Mouse (Mus musculus) E14TG2a.4 (cell line): ENCODE data around the gene Ksr1.

Source experiments
- H3K27me3 ChIP-seq: 2 replicates; pipeline ENCODE4 v1.6.1; 2014; ENCODE audit warnings: low read length, control low read depth; ENCODE audit not compliant: insufficient read depth
- H3K36me3 ChIP-seq: 2 replicates; pipeline ENCODE4 v1.6.1; 2014; ENCODE audit warnings: low read length, control low read depth; ENCODE audit not compliant: insufficient read depth
- H3K4me1 ChIP-seq: replicated peaks from 2 replicates; pipeline ENCODE4 v1.6.1; 2014; ENCODE audit warnings: low read depth, low read length, control low read depth
- H3K4me3 ChIP-seq: replicated peaks from 2 replicates; pipeline ENCODE4 v1.5.1; 2014; ENCODE audit warnings: mild to moderate bottlenecking, low read length
- H3K9me3 ChIP-seq: 2 replicates; pipeline ENCODE4 v1.6.1; 2014; ENCODE audit warnings: low read length, control low read depth
- CTCF ChIP-seq: conservative IDR thresholded peaks from 2 replicates; pipeline ENCODE4 v1.5.1; 2014; ENCODE audit warnings: low read length
- NANOG ChIP-seq: IDR thresholded peaks from 2 replicates; pipeline ENCODE4 v1.6.1; 2014; ENCODE audit warnings: borderline replicate concordance, low read length, mixed read lengths
- POU5F1 ChIP-seq: IDR thresholded peaks from 2 replicates; pipeline ENCODE4 v1.6.1; 2014; ENCODE audit warnings: low read length, borderline replicate concordance

Gene Ksr1

DNA sequence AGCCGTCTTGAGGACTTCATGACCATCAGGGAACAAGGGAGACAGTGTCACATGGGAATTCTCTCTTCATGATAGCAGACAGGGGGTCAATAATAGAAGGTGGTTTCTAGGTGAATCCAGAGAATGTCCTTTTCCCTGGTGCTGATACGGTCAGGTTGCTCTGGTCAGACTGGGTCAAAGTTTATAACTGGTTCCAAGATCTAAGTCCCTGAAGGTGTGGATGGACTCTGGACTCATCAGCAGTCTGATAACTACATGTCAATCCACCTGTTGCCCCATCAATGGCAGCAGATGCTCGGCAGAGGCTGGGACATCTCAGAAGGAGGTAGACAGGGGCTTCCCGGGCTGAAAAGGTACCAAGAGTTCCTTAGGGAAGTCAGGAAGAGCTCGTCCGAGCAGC, 37.2 kb upstream of the Ksr1 start:
- H3K36me3 ChIP-seq: no peaks in the 10 kb centered on the region

DNA sequence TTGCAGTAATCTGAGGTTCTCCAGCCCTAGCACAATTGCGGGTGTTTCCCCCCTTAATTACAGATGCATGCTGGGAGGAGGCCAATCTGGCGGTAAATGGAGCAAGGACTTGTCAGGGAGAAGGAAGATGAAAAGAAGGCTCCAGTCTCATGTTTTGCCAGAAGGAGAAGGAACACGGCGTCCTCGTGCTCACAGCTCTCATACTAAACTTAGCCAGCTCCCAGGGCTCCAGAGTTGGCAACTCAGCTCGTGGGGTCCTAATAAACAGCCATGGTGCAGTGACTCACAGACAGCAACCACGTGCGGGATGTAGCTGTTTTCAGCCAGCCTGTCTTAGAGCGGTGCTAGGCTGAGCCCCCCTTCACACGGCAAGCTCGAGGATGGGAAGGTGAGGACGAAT, 36.7 kb upstream of the Ksr1 start:
- no peak for TF ChIP-seq NANOG
- no peak for TF ChIP-seq CTCF
- TF ChIP-seq POU5F1: no peak

More for the DNA sequence above, 37.2 kb upstream of the Ksr1 start:
- Histone ChIP-seq H3K9me3 (no peaks in the 10 kb centered on the region), H3K4me1 (peaks cover 8% of the 10 kb centered on the region), H3K27me3 (peaks cover 16% of the 10 kb centered on the region; the same call in 1 of the 2 replicates), H3K4me3 (no peak overlapping the region)
- TF ChIP-seq CTCF (no peak), NANOG (no peak), POU5F1 (no peak)

DNA sequence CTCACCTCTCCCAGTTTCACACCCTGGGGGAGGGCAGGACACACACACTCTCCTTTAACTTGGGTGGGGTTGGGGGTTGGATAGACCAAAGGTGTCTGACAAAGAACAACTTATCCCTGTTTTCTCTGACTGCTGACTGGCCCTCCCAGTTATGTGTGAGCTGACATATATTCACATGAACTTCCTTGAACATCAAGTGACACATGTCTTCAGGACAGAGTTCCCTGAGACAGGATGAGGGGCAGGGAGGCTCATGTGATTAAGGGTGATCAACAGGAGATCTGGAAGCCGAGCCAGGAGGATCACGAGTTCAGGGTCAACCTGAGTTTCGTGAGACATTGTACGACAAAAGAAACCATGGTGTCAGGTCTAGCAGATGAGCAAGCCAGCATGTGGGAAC, 35.7 kb upstream of the Ksr1 start:
- Histone ChIP-seq H3K4me3 (no peak overlapping the region), H3K27me3 (peaks cover 16% of the 10 kb centered on the region; the same call in 1 of the 2 replicates), H3K36me3 (no peaks in the 10 kb centered on the region), H3K9me3 (no peaks in the 10 kb centered on the region), H3K4me1 (peaks cover 8% of the 10 kb centered on the region)
- TF ChIP-seq POU5F1: no peak
- TF ChIP-seq CTCF: no peak
- TF ChIP-seq NANOG: no peak

More for the DNA sequence above, 36.7 kb upstream of the Ksr1 start:
- no peaks in the 10 kb centered on the region for H3K36me3 ChIP-seq
- no peak overlapping the region for H3K4me3 ChIP-seq
- H3K4me1 ChIP-seq: peaks cover 8% of the 10 kb centered on the region
- no peaks in the 10 kb centered on the region for H3K9me3 ChIP-seq
- peaks cover 16% of the 10 kb centered on the region; the same call in 1 of the 2 replicates for H3K27me3 ChIP-seq

DNA sequence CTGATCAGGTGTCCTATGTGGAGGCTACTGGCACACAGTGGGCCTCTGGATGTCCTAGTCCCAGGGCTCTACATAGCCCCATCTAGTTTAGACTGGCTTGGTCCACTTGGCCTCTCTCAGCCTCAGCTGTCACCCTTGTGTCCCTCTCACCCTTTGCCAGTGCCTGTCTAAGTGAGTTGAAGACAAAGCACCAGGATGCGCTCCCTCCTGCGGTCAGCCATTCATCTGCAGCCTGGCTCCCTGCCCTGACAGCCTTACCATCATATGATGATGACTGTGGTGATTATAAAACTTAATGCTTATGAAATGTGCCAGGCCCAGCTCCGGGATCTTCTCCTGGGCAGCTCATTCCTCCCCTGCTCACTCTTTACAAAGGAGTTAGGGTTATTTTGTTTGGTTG, 30.5 kb upstream of the Ksr1 start:
- TF ChIP-seq NANOG: no peak
- TF ChIP-seq POU5F1: no peak
- TF ChIP-seq CTCF: no peak
- Histone ChIP-seq H3K4me3 (no peak overlapping the region), H3K9me3 (no peaks in the 10 kb centered on the region), H3K27me3 (peaks cover 6% of the 10 kb centered on the region; the same call in 1 of the 2 replicates), H3K36me3 (no peaks in the 10 kb centered on the region), H3K4me1 (no peaks in the 10 kb centered on the region)

DNA sequence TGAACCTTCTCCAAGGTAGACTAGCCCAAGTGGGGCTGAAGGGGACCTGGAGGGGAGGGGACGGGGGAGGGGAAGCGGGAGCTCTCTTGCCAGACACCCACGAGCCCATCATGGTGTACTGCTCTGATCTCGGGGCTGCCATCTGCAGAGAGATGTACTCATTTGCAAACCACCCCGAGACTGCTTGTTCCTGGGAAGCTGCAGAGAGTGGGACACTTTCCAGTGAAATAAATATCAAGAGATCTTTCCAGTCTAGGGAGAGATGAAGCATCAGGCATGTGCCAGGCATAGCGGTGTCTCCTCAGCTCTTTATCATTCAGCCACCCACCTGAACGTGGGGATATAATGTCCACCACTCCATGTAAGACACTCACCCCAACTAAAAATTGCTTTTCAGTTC, 25.8 kb upstream of the Ksr1 start:
- Histone ChIP-seq H3K27me3 (peaks cover 6% of the 10 kb centered on the region; the same call in 1 of the 2 replicates), H3K4me1 (no peaks in the 10 kb centered on the region), H3K4me3 (no peak overlapping the region), H3K36me3 (no peaks in the 10 kb centered on the region), H3K9me3 (no peaks in the 10 kb centered on the region)
- TF ChIP-seq CTCF (no peak), POU5F1 (no peak), NANOG (no peak)

DNA sequence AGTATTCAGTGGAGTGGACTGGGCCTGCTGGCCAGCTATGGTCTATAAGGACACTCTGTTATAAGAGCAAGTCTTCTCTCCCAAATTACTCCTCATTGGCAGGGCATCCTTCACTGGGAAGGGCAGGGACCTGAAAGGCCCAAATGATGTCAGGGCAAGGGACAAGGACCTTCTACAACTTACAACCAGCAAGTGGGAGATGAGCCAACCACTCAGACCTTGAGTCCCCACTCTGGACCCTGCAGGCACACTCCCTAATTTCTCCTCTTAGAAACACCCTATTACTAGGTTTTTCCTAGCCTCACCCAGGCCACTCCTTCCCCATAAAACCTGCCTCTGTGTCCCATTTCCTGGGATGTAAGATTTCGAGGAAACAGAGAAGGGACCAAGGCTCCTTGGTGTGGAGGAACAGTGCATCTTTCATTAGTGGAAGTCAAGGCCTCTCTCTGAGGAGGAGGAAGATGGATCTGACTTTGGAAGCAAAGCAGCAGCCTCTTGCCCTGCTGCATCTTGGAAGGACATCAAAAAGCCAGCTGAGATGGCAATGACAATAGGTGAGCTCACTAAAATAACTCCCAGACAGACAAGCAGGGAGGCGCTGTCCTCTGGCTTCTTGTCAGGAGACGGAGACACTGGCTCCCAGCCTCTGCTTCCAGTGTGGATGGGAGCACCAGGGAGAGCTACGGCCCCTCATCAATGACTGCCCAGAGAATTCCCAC, 20.5 kb upstream of the Ksr1 start:
- H3K9me3 ChIP-seq: no peaks in the 10 kb centered on the region
- no peaks in the 10 kb centered on the region for H3K36me3 ChIP-seq
- TF ChIP-seq POU5F1 (no peak), NANOG (no peak), CTCF (no peak)
- peaks cover 10% of the 10 kb centered on the region for H3K27me3 ChIP-seq
- H3K4me3 ChIP-seq: no peak overlapping the region
- H3K4me1 ChIP-seq: no peaks in the 10 kb centered on the region

DNA sequence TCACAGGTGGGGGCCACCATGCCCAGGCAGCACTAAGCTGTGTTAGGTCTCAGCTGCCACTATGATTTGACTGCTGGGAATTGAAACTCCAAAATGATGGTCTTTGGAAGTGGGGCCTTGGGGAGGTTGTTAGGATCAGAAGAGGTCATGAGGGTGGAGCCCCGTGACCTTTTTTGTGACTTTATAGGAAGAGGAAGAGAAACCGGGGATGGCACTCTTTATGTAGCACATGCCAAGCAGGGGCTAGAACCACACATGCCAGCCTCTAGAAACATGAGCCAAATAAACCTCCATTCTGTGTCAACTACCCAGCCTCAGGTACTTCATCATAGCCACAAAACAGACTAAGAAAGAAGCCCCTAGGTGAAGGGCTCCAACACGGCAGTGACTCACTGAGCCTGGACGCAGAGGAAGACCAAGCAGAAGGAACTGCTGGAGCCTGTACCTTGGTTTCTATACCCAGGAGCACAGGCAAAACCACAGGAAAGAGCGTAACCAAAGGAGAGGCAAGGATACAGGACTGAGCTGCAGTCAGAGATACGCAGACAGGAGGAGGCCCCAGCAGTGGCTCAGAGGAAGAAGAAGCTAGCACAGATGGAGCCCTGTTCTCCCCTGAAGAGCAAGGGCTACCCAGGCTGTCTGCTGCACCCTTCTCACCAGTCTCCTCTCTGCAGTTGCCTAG, 15.0 kb upstream of the Ksr1 start:
- Histone ChIP-seq H3K9me3 (no peaks in the 10 kb centered on the region), H3K4me3 (no peak overlapping the region), H3K4me1 (peaks cover 7% of the 10 kb centered on the region; the same call in 1 of the 2 replicates), H3K27me3 (peaks cover 10% of the 10 kb centered on the region), H3K36me3 (no peaks in the 10 kb centered on the region)
- TF ChIP-seq POU5F1 (no peak), NANOG (no peak), CTCF (no peak)

DNA sequence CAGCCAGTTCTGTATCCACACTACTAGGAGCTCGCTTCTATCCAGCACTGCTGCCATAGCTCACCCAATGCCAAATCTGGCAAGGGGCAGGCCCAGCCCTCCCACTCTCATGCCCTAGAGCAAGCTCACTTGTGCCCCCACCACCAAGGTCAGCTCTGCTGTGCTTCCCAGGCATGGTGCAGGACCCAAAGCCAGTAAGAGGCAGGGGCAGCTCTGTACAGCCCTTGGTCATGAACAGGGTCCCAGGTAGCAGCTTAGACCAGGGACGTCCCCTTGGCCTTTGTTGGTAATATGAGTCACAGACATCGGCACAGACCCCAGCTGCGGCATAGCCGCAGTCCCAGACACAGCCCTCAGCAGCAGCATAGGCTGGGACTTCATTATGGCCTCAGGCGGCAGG, 13.9 kb upstream of the Ksr1 start:
- no peaks in the 10 kb centered on the region for H3K9me3 ChIP-seq
- TF ChIP-seq NANOG (no peak), CTCF (no peak), POU5F1 (no peak)
- H3K27me3 ChIP-seq: peaks cover 3% of the 10 kb centered on the region; the same call in 1 of the 2 replicates
- H3K4me1 ChIP-seq: peaks cover 12% of the 10 kb centered on the region
- H3K36me3 ChIP-seq: no peaks in the 10 kb centered on the region
- H3K4me3 ChIP-seq: no peak overlapping the region
